Mouse (Mus musculus) limb, embryonic 11.5 days (tissue): ENCODE measurements around the gene Krt20. TPM values are rescaled to one million over a fixed set of nuclear protein-coding genes. Genes with fewer than 3 reads are reported as not detected.

Experiments used
- ATAC-seq: fragments of 200-750 bp; cut with Nextera tagmentation; 2 replicates; pipeline ENCODE4 v1.8.0; 2017; ENCODE audit warnings: low read depth; ENCODE audit not compliant: insufficient number of reproducible peaks, low FRiP score, low TSS enrichment
- DNase-seq: peaks from one replicate; pipeline ENCODE4 v3.0.0-alpha.2; 2015; ENCODE audit warnings: low spot score
- H3K27ac ChIP-seq: fragments of 300-500 bp; sonication (generic); replicated peaks from 2 replicates; pipeline ENCODE4 v1.5.1; 2014; ENCODE audit warnings: low read depth, mild to moderate bottlenecking, low read length
- H3K27me3 ChIP-seq: fragments of 300-500 bp; sonication (generic); 2 replicates; pipeline ENCODE4 v1.6.1; 2014; ENCODE audit warnings: mild to moderate bottlenecking, low read length, mixed read lengths; ENCODE audit not compliant: control insufficient read depth, insufficient read depth
- H3K36me3 ChIP-seq: fragments of 300-500 bp; sonication (generic); 2 replicates; pipeline ENCODE4 v1.6.1; 2014; ENCODE audit warnings: mild to moderate bottlenecking, low read length, moderate library complexity, mixed read lengths; ENCODE audit not compliant: control insufficient read depth, insufficient read depth
- H3K4me1 ChIP-seq: fragments of 300-500 bp; sonication (generic); 2 replicates; pipeline ENCODE4 v1.6.1; 2014; ENCODE audit warnings: low read length, mixed read lengths; ENCODE audit not compliant: control insufficient read depth, insufficient read depth
- H3K4me2 ChIP-seq: fragments of 300-500 bp; sonication (generic); 2 replicates; pipeline ENCODE4 v1.6.1; 2014; ENCODE audit warnings: low read depth, mild to moderate bottlenecking, moderate library complexity; ENCODE audit not compliant: severe bottlenecking
- H3K4me3 ChIP-seq: fragments of 300-500 bp; sonication (generic); 2 replicates; pipeline ENCODE4 v1.5.1; 2014; ENCODE audit warnings: low read depth, low read length
- H3K9ac ChIP-seq: fragments of 300-500 bp; sonication (generic); 2 replicates; pipeline ENCODE4 v1.6.1; 2014; ENCODE audit warnings: mild to moderate bottlenecking, low read length
- H3K9me3 ChIP-seq: fragments of 300-500 bp; sonication (generic); 2 replicates; pipeline ENCODE4 v1.6.1; 2016; ENCODE audit warnings: low read length; ENCODE audit not compliant: control insufficient read depth
- WGBS: fragments of 180-500 bp; shearing (Covaris S2); extraction: QIAGEN DNeasy Blood & Tissue Kit; methylation state at CpG from one replicate; pipeline ENCODE4 v1.1.7; 2014; 5-methylcytosine and 5-hydroxymethylcytosine counted together
- polyA plus RNA-seq: library from polyadenylated mRNA; unstranded; fragments of >200 nt; fragmentation: Nextera tagmentation; extraction: Ambion mirVana; gene quantifications from 2 replicates; pipeline ENCODE4 v1.2.1, GENCODE M21; 2014

Krt20 gene
- polyA plus RNA-seq, 1 experiment from 2014 or later = 0.32 TPM

DNA sequence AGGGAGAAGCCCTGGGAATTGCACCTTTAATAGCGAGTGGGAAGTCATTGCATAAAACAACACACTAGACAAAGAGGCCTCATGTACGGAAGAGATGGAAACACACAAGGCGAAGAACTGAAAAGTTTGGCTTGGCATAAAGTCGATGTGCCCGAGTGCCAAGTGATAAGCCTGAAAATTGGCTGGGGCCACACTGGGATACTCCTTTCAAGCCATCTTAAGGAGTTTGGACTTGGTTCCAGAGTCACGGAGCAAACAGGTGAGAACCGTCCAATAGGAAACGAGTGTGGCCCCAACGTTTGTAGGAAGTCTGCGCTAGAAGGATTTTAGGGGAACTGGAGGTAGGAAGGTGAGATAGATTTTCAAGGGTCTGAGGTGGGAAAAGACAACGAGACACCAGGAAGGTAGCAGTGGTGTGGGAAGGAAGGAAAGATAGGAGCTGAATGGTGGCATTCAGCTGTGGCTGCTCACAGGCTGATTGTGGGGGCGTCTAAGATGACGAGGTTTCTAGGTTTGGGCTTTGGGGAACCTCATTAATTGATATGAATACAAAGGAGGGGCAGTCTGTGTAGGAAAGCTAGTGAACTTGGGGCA, 37.9 kb downstream of the Krt20 start:
- H3K4me3 ChIP-seq = no peak overlapping the region
- no peaks in the 10 kb centered on the region for H3K4me1 ChIP-seq
- ATAC-seq (no peak), DNase-seq (no peak)
- no peak overlapping the region for H3K9ac ChIP-seq
- no peaks in the 10 kb centered on the region for H3K27me3 ChIP-seq
- 88% methylated on average over 13 of the region's 13 CpGs for WGBS
- no peaks in the 10 kb centered on the region for H3K36me3 ChIP-seq
- no peak overlapping the region for H3K27ac ChIP-seq
- no peak overlapping the region for H3K4me2 ChIP-seq
- no peaks in the 10 kb centered on the region for H3K9me3 ChIP-seq

DNA sequence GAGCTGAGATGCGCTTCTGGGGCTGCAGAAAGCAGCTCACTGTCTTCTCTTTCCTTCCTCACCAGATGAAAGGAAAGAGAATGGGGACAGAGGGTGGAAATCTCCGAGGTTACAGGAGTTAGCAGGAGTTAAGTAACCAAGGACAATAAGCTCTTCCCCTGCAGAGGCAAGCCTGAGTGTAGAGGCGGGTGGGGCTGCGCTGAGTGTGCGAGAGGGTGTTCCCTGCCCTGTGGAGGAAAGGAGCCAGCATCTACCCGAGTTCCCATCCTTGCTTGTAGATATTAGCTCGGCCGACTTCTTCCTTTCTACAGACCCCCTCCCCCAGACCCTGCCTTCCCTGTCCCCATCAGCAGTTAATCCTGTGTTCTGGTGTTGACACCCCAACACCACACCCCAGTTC, 39.1 kb downstream of the Krt20 start:
- no peak overlapping the region for H3K27ac ChIP-seq
- H3K27me3 ChIP-seq = no peaks in the 10 kb centered on the region
- H3K4me2 ChIP-seq = no peak overlapping the region
- no peak overlapping the region for H3K9ac ChIP-seq
- no peaks in the 10 kb centered on the region for H3K36me3 ChIP-seq
- 67% methylated on average over 8 of the region's 8 CpGs for WGBS
- H3K4me1 ChIP-seq = no peaks in the 10 kb centered on the region
- DNase-seq = no peak
- H3K4me3 ChIP-seq = no peak overlapping the region
- no peaks in the 10 kb centered on the region for H3K9me3 ChIP-seq
- ATAC-seq = no peak

DNA sequence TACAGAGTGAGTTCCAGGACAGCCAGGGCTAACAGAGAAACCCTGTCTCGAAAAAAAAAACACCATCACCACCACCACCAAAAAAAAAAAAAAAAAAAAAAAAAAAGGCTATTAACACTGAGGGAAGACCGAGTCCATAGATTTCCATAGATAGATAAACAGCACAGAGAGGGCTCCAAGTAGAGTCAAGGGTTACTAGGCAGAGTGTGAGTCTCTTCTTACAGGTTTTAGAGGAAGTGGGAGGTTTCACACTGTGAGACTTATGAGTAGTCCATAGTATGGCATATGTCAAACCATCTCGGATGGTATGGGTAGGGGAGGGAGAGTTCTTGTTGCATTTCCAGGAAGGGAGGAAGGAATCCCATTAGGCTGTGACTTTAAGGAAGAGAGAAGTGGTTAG, 39.9 kb downstream of the Krt20 start:
- ATAC-seq (no peak), DNase-seq (no peak)
- no peaks in the 10 kb centered on the region for H3K9me3 ChIP-seq
- no peaks in the 10 kb centered on the region for H3K27me3 ChIP-seq
- WGBS = 86% methylated on average over 3 of the region's 3 CpGs
- H3K27ac ChIP-seq = no peak overlapping the region
- H3K9ac ChIP-seq = no peak overlapping the region
- no peaks in the 10 kb centered on the region for H3K36me3 ChIP-seq
- no peak overlapping the region for H3K4me2 ChIP-seq
- H3K4me3 ChIP-seq = no peak overlapping the region
- no peaks in the 10 kb centered on the region for H3K4me1 ChIP-seq

DNA sequence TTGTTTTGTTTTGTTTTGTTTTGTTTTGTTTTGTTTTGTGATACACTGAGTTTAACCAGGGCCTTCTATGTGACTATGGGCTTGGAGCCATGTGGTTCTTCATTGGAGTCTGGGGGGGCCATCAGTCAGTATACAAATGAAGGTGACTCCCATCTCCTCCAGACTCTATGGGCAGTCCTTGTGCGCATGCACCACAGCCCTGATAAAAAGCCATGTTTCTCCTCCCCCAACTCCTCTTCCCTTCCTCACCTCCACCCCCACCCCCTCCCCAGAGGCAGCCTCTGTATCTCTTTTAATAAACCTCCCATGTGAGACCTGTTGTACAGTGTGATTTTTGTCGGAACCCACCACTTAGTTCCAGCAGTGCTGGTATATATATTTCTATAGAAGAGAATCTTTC, 41.3 kb downstream of the Krt20 start:
- 86% methylated on average over 2 of the region's 2 CpGs for WGBS
- no peak for DNase-seq
- H3K27ac ChIP-seq = no peak overlapping the region
- no peaks in the 10 kb centered on the region for H3K4me1 ChIP-seq
- H3K4me3 ChIP-seq = no peak overlapping the region
- H3K9me3 ChIP-seq = no peaks in the 10 kb centered on the region
- no peaks in the 10 kb centered on the region for H3K36me3 ChIP-seq
- H3K4me2 ChIP-seq = no peak overlapping the region
- no peak for ATAC-seq
- H3K9ac ChIP-seq = no peak overlapping the region
- H3K27me3 ChIP-seq = no peaks in the 10 kb centered on the region

DNA sequence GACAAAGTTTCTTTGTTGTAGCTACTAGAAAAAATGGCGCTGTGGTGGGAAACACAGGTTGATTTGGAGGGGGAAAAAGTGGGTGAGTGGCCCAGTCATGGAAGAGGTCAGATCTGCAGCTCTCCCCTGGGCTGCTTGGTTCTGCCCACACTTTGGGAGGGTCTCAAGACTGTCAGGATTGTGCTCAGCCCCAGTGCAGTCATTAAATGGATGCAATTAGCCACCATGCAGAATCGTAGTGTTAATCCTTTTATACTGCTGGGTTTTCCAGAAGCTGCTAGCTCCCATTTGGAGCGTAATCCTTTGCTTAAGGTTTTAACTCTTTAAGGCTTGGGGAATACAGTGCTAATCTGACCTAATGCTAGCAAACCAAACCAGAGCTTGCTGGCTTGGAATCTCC, 41.9 kb downstream of the Krt20 start:
- no peaks in the 10 kb centered on the region for H3K36me3 ChIP-seq
- no peak overlapping the region for H3K9ac ChIP-seq
- WGBS = 37% methylated on average over 3 of the region's 3 CpGs
- ATAC-seq (no peak), DNase-seq (no peak)
- H3K9me3 ChIP-seq = no peaks in the 10 kb centered on the region
- H3K27me3 ChIP-seq = no peaks in the 10 kb centered on the region
- no peak overlapping the region for H3K27ac ChIP-seq
- H3K4me3 ChIP-seq = no peak overlapping the region
- H3K4me2 ChIP-seq = no peak overlapping the region
- no peaks in the 10 kb centered on the region for H3K4me1 ChIP-seq

DNA sequence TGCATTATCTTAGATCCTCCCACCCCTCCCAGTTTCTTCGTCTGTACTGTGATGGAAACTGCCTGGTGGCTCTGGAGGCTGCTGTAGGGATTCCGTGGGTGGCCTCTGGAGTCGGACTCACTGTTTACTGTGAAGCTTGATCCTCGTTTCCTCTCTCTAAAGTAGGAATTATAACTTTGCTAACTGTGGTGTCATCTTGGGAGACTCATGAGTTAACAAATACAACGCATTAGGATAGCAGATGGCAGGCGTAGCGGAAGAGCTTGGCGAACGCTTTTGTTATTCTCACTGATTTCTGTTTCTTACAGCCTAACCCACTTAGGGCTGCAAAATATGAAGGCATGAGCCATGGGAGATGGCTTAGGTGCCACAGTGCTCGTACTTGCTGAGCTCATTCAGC, 45.5 kb downstream of the Krt20 start:
- no peak overlapping the region for H3K4me2 ChIP-seq

DNA sequence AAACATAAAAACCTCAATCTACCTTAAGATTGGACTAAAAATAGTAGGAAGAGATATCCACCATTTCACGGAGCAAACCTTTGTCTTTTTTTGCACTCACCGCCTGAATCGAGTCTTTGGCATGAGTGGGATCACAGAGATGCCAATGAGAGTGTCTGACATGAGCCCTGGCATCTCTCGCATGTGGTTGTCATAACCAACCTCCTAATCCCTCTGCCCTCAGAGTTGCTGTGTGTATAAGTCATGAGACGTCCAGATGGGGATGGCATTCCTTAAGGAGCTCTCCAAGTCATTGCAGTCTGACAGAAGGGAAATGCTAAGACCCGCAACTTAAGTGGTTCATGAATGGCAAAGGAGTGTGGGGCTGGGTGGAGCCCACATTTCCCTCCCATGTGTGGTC, 46.6 kb downstream of the Krt20 start:
- WGBS = 78% methylated on average over 6 of the region's 6 CpGs
- DNase-seq = no peak
- ATAC-seq = no peak
- H3K9me3 ChIP-seq = no peaks in the 10 kb centered on the region
- H3K27ac ChIP-seq = no peak overlapping the region
- H3K27me3 ChIP-seq = no peaks in the 10 kb centered on the region
- H3K4me2 ChIP-seq = no peak overlapping the region
- H3K4me3 ChIP-seq = no peak overlapping the region
- H3K9ac ChIP-seq = no peak overlapping the region
- no peaks in the 10 kb centered on the region for H3K36me3 ChIP-seq
- H3K4me1 ChIP-seq = no peaks in the 10 kb centered on the region

More for the DNA sequence above, 45.5 kb downstream of the Krt20 start:
- no peak for DNase-seq
- H3K36me3 ChIP-seq = no peaks in the 10 kb centered on the region
- 86% methylated on average over 10 of the region's 10 CpGs for WGBS
- H3K9ac ChIP-seq = no peak overlapping the region
- H3K27ac ChIP-seq = no peak overlapping the region
- H3K27me3 ChIP-seq = no peaks in the 10 kb centered on the region
- no peaks in the 10 kb centered on the region for H3K9me3 ChIP-seq
- no peak overlapping the region for H3K4me3 ChIP-seq
- ATAC-seq = no peak
- no peaks in the 10 kb centered on the region for H3K4me1 ChIP-seq

DNA sequence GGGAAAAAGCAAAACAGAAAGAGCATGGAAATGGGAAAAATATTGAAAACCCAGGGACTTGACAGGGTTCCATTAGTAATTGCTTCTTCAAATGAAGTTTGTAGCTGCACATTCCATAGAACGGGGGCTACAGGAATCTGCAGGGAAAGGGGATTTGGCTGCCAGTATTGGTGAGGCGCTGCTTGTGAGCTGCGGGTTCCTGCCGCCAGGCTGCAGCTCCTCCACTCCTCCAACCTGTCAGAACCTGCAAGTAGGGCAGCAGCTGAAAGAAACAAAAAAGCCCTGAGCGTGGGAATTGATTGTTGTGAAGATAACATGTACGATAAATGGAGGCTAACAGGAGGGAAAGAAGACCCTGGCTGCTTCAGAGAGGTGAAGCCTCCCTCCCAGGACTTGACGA, 47.1 kb downstream of the Krt20 start:
- ATAC-seq (no peak), DNase-seq (no peak)
- H3K4me2 ChIP-seq = no peak overlapping the region
- no peaks in the 10 kb centered on the region for H3K9me3 ChIP-seq
- WGBS = 77% methylated on average over 7 of the region's 7 CpGs
- H3K9ac ChIP-seq = no peak overlapping the region
- H3K27ac ChIP-seq = no peak overlapping the region
- H3K27me3 ChIP-seq = no peaks in the 10 kb centered on the region
- no peak overlapping the region for H3K4me3 ChIP-seq
- H3K36me3 ChIP-seq = no peaks in the 10 kb centered on the region
- no peaks in the 10 kb centered on the region for H3K4me1 ChIP-seq

DNA sequence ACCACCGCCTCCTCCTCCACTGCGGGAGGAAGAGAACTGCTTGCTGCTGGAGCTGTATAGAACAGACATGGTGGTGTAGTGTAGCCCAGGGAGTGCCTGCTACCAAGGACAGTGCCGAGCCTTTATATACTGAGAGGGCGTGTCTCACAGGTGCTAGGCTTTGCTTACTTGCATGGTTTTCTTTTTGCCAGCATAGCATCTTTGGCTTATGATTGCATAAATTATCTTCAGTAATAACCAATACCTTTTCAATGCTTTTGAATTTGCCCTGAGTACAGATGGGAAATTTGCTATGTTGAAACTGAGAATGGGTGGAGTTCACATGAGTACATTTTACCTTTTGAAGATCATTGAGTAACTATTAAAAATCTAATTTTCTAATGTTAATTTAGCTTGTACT, 48.7 kb downstream of the Krt20 start, which contains the start of gene Krt10:
Gene Krt10, minus strand, starts transcription at position 101 of the 400 bp plus-strand sequence.
- Histone ChIP-seq H3K9ac (no peak within 1 kb of the TSS), H3K36me3 (no peaks in the 10 kb centered on the region), H3K4me2 (no peak within 1 kb of the TSS; the same call in 1 of the 2 replicates), H3K27me3 (no peaks in the 10 kb centered on the region), H3K4me3 (no peak within 1 kb of the TSS), H3K9me3 (no peaks in the 10 kb centered on the region), H3K4me1 (no peaks in the 10 kb centered on the region), H3K27ac (no peak within 1 kb of the TSS)
- WGBS = 82% methylated on average over 4 of the region's 4 CpGs
- ATAC-seq (no peak), DNase-seq (no peak)
